Mouse (Mus musculus): ENCODE data around the gene Nmur1. TPM values are rescaled to one million over a fixed set of nuclear protein-coding genes. Genes with fewer than 3 reads are reported as not detected.

Gene Nmur1
- polyA plus RNA-seq, 1 experiment from 2014 or later, result not detected

- no peak for ATAC-seq (ENCODE audit: low read depth)
- Histone ChIP-seq H3K9me3 (ENCODE audit: control insufficient read depth, low read length) (no peaks in the 10 kb centered on the region), H3K27me3 (replicated peaks; ENCODE audit: control insufficient read depth, insufficient read depth, low read length) (no peaks in the 10 kb centered on the region), H3K36me3 (ENCODE audit: control insufficient read depth, insufficient read depth, low read length) (no peaks in the 10 kb centered on the region), H3K9ac (ENCODE audit: low read depth, low read length) (no peak overlapping the region), H3K4me1 (ENCODE audit: control insufficient read depth, insufficient read depth, low read length) (0 out of 2 replicates have a peak, but pooled peaks cover 8% of the 10 kb centered on the region), H3K4me2 (ENCODE audit: low read depth, low read length) (no peak overlapping the region), H3K4me3 (ENCODE audit: low read depth, low read length) (no peak overlapping the region), H3K27ac (replicated peaks; ENCODE audit: low read depth, low read length) (no peak overlapping the region)
- peak; percentile 43 for DNase-seq (ENCODE audit: low spot score)
- WGBS, result 18% methylated on average over 6 of the region's 6 CpGs
These were observed 62.4 kb downstream of the Nmur1 start for GRCm38 (mm10) chr1:86363671-86364070.

DNA sequence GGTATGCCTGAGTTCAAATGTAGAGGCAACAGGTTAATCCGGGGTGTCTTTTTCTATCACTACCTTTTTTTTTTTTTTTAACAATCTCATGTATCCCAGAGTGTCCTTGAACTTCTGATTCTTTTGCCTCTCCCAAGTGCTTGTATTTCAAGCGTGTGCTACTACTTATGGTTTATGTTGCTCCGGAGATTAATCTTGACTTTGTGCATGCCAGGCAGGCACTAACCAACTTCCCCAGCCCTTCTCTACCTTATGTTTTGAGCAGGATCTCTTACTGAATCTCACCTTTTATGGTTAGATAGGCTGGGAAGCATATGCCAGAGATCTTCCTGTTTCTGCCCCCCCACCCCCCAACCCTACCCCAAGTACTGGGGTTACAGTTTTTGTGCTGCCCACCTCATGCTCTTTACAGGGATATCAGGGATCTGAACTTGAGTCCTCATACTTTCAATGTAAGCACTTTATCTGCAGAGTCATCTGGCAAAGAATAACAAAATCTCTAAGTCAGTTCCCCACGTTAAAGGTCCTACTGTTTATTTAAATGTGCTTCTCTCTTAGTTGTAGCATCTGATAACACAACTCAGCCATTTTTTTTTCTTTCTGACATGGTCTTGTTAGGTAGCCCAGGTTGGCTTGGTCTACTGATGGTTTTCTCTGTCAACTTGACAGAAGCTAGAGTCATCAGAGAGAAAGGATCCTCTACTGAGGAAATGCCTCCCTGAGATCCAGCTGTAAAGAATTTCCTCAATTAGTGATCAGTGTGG is 64.0 kb downstream of the Nmur1 start:
- H3K9me3 ChIP-seq (ENCODE audit: control insufficient read depth, low read length), result no peaks in the 10 kb centered on the region
- H3K4me1 ChIP-seq (ENCODE audit: control insufficient read depth, insufficient read depth, low read length), result 0 out of 2 replicates have a peak, but pooled peaks cover 12% of the 10 kb centered on the region
- H3K36me3 ChIP-seq (ENCODE audit: control insufficient read depth, insufficient read depth, low read length), result peaks cover 7% of the 10 kb centered on the region
- ATAC-seq (ENCODE audit: low read depth) (no peak), DNase-seq (ENCODE audit: low spot score) (no peak)
- WGBS, result 83% methylated on average over 4 of the region's 4 CpGs
- no peak overlapping the region for H3K9ac ChIP-seq (ENCODE audit: low read depth, low read length)
- H3K4me3 ChIP-seq (ENCODE audit: low read depth, low read length), result no peak overlapping the region
- no peaks in the 10 kb centered on the region for H3K27me3 ChIP-seq (replicated peaks; ENCODE audit: control insufficient read depth, insufficient read depth, low read length)
- no peak overlapping the region for H3K27ac ChIP-seq (replicated peaks; ENCODE audit: low read depth, low read length)
- H3K4me2 ChIP-seq (ENCODE audit: low read depth, low read length), result no peak overlapping the region

- Histone ChIP-seq H3K27me3 (replicated peaks; ENCODE audit: control insufficient read depth, insufficient read depth, low read length) (no peaks in the 10 kb centered on the region), H3K36me3 (ENCODE audit: control insufficient read depth, insufficient read depth, low read length) (peaks cover 23% of the 10 kb centered on the region), H3K4me2 (ENCODE audit: low read depth, low read length) (peak overlapping the region; percentile 73), H3K9ac (ENCODE audit: low read depth, low read length) (peak overlapping the region; percentile 87), H3K27ac (replicated peaks; ENCODE audit: low read depth, low read length) (no peak overlapping the region), H3K9me3 (ENCODE audit: control insufficient read depth, low read length) (no peaks in the 10 kb centered on the region), H3K4me3 (ENCODE audit: low read depth, low read length) (peak overlapping the region; percentile 86), H3K4me1 (ENCODE audit: control insufficient read depth, insufficient read depth, low read length) (0 out of 2 replicates have a peak, but pooled peaks cover 12% of the 10 kb centered on the region)
- ATAC-seq (ENCODE audit: low read depth) (no peak), DNase-seq (ENCODE audit: low spot score) (no peak)
- WGBS, result 22% methylated on average over 12 of the region's 12 CpGs
These were observed 65.6 kb downstream of the Nmur1 start for GRCm38 (mm10) chr1:86360441-86360840.

GRCm38 (mm10) chr1:86359798-86360179 is 66.2 kb downstream of the Nmur1 start:
- DNase-seq (ENCODE audit: low spot score), result no peak
- Histone ChIP-seq H3K4me3 (ENCODE audit: low read depth, low read length) (peak overlapping the region; percentile 86), H3K36me3 (ENCODE audit: control insufficient read depth, insufficient read depth, low read length) (peaks cover 29% of the 10 kb centered on the region), H3K27me3 (replicated peaks; ENCODE audit: control insufficient read depth, insufficient read depth, low read length) (no peaks in the 10 kb centered on the region), H3K4me2 (ENCODE audit: low read depth, low read length) (peak overlapping the region; percentile 73), H3K27ac (replicated peaks; ENCODE audit: low read depth, low read length) (peak overlapping the region; percentile 99), H3K4me1 (ENCODE audit: control insufficient read depth, insufficient read depth, low read length) (0 out of 2 replicates have a peak, but pooled peaks cover 12% of the 10 kb centered on the region), H3K9ac (ENCODE audit: low read depth, low read length) (peak overlapping the region; percentile 87), H3K9me3 (ENCODE audit: control insufficient read depth, low read length) (no peaks in the 10 kb centered on the region)
- ATAC-seq (ENCODE audit: low read depth), result 0 out of 2 replicates have a peak, but pooled peaks have one; percentile 3
- WGBS, result 1% methylated on average over 26 of the region's 26 CpGs

DNA sequence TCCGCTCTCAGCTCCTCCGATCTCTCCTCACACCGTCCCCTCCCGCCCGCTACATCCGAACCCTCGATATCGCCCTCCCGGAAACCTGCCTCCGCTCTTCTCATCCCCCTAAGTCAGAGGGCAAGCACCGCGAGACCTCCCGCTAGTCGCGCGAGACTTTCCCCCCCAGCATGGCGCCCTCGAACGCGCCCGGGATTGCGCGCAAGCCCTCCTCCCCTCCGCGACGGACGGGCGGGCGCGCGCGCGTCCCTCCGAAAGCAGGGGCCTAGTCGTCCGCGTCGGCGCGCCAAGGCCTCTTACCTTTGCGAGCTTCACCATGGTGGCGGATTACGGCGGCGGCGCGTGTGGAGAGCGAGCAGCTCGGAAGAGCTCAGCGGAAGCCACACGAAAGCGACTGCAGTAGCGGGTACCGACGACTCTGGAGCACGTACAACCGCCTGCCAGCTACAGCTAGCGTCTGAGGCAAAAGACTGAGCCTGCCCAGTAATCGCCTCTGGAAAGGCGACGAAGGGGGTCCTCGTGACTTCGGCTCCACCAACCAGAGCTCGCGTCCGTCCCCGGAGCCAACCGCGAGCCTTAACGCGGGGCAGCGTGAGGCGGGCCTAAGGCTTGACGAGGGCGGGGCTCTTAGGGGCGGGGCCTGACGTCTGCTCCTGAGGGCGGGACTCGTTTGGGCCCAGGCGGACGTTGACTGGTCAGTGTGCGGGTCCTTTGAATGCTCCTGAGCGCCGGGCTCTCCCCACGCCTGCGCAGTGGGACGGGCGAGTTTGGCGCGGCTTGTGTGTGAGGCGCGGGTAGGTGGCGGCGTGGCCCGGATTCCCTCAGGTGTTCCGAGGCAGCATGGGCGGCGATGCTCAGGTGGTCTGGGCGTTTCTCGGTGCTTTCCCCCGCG is 66.9 kb downstream of the Nmur1 start, which contains the start of gene Ncl:
Ncl (minus strand) TSS at position 495 of the 892 bp plus-strand sequence.
- ATAC-seq (ENCODE audit: low read depth) (peak; percentile 98), DNase-seq (ENCODE audit: low spot score) (peak; percentile 99)
- Histone ChIP-seq H3K9ac (ENCODE audit: low read depth, low read length) (peak within 1 kb of the TSS; percentile 97), H3K4me2 (ENCODE audit: low read depth, low read length) (peak within 1 kb of the TSS; percentile 85), H3K4me1 (ENCODE audit: control insufficient read depth, insufficient read depth, low read length) (0 out of 2 replicates have a peak, but pooled peaks cover 12% of the 10 kb centered on the region), H3K36me3 (ENCODE audit: control insufficient read depth, insufficient read depth, low read length) (peaks cover 36% of the 10 kb centered on the region), H3K27me3 (replicated peaks; ENCODE audit: control insufficient read depth, insufficient read depth, low read length) (no peaks in the 10 kb centered on the region), H3K27ac (replicated peaks; ENCODE audit: low read depth, low read length) (peak within 1 kb of the TSS; percentile 99), H3K9me3 (ENCODE audit: control insufficient read depth, low read length) (no peaks in the 10 kb centered on the region), H3K4me3 (ENCODE audit: low read depth, low read length) (peak within 1 kb of the TSS; percentile 86)
- 1% methylated on average over 37 of the region's 102 CpGs for WGBS

- H3K4me2 ChIP-seq (ENCODE audit: low read depth, low read length), result peak overlapping the region; percentile 85
- H3K27me3 ChIP-seq (replicated peaks; ENCODE audit: control insufficient read depth, insufficient read depth, low read length), result no peaks in the 10 kb centered on the region
- H3K9me3 ChIP-seq (ENCODE audit: control insufficient read depth, low read length), result no peaks in the 10 kb centered on the region
- peak overlapping the region; percentile 86 for H3K4me3 ChIP-seq (ENCODE audit: low read depth, low read length)
- 0 out of 2 replicates have a peak, but pooled peaks cover 12% of the 10 kb centered on the region for H3K4me1 ChIP-seq (ENCODE audit: control insufficient read depth, insufficient read depth, low read length)
- H3K27ac ChIP-seq (replicated peaks; ENCODE audit: low read depth, low read length), result peak overlapping the region; percentile 99
- no peak; the same call in 1 of the 2 replicates for ATAC-seq (ENCODE audit: low read depth)
- WGBS, result under 1% methylated on average over 25 of the region's 41 CpGs
- H3K36me3 ChIP-seq (ENCODE audit: control insufficient read depth, insufficient read depth, low read length), result peaks cover 44% of the 10 kb centered on the region
- no peak for DNase-seq (ENCODE audit: low spot score)
- H3K9ac ChIP-seq (ENCODE audit: low read depth, low read length), result peak overlapping the region; percentile 97
These were observed 67.7 kb downstream of the Nmur1 start for GRCm38 (mm10) chr1:86358229-86358905.

DNA sequence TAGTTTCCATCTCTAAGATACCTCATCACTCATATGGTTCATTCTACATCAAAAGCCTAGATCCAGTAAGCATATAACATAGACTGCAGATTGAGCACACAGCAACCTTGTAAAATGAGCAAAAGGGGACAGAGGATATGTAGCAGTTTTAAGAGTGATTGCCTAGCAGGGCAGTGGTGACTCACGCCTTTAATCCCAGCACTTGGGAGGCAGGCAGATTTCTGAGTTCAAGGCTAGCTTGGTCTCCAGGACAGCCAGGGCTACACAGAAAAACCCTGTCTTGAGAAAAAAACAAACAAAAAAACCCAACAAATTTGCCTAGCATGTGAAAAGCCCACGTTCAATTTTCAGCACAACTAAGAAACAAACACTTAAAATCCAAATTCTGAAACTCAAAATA is 71.8 kb downstream of the Nmur1 start:
- H3K27me3 ChIP-seq (replicated peaks; ENCODE audit: control insufficient read depth, insufficient read depth, low read length), result no peaks in the 10 kb centered on the region
- H3K27ac ChIP-seq (replicated peaks; ENCODE audit: low read depth, low read length), result no peak overlapping the region
- 0 out of 2 replicates have a peak, but pooled peaks cover 4% of the 10 kb centered on the region for H3K4me1 ChIP-seq (ENCODE audit: control insufficient read depth, insufficient read depth, low read length)
- no peak for DNase-seq (ENCODE audit: low spot score)
- no peak overlapping the region for H3K4me2 ChIP-seq (ENCODE audit: low read depth, low read length)
- no peak for ATAC-seq (ENCODE audit: low read depth)
- peaks cover 84% of the 10 kb centered on the region for H3K36me3 ChIP-seq (ENCODE audit: control insufficient read depth, insufficient read depth, low read length)
- H3K9ac ChIP-seq (ENCODE audit: low read depth, low read length), result no peak overlapping the region
- H3K4me3 ChIP-seq (ENCODE audit: low read depth, low read length), result no peak overlapping the region
- WGBS, result 91% methylated on average over 2 of the region's 2 CpGs
- H3K9me3 ChIP-seq (ENCODE audit: control insufficient read depth, low read length), result no peaks in the 10 kb centered on the region

DNA sequence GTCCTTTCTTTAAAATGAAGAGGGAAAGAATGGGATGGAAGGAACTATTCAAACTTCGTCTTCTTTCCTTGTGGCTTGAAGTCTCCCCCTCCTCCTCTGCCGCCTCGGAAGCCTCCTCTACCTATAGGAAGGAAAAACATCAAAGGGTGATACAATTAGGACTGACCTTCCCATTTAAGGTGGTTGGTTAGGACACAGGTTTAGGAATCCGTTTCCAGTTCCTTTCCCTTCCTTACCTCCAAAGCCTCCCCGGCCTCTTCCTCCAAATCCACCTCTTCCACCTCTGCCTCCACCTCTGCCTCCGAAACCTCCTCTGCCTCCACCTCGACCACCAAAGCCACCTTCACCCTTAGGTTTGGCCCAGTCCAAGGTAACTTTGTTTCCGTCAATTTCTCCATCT is 75.5 kb downstream of the Nmur1 start:
- 87% methylated on average over 8 of the region's 8 CpGs for WGBS
- no peak overlapping the region for H3K4me2 ChIP-seq (ENCODE audit: low read depth, low read length)
- ATAC-seq (ENCODE audit: low read depth) (no peak), DNase-seq (ENCODE audit: low spot score) (no peak)
- H3K27me3 ChIP-seq (replicated peaks; ENCODE audit: control insufficient read depth, insufficient read depth, low read length), result no peaks in the 10 kb centered on the region
- no peak overlapping the region for H3K9ac ChIP-seq (ENCODE audit: low read depth, low read length)
- H3K4me3 ChIP-seq (ENCODE audit: low read depth, low read length), result no peak overlapping the region
- no peaks in the 10 kb centered on the region for H3K9me3 ChIP-seq (ENCODE audit: control insufficient read depth, low read length)
- H3K4me1 ChIP-seq (ENCODE audit: control insufficient read depth, insufficient read depth, low read length), result no peaks in the 10 kb centered on the region
- H3K27ac ChIP-seq (replicated peaks; ENCODE audit: low read depth, low read length), result no peak overlapping the region
- peaks cover 95% of the 10 kb centered on the region for H3K36me3 ChIP-seq (ENCODE audit: control insufficient read depth, insufficient read depth, low read length)

All from embryonic facial prominence, embryonic 14.5 days (tissue).